Mouse (Mus musculus) cerebellum, postnatal 36 days (tissue): ENCODE measurements around the gene Nifk.

Experiments
- DNase-seq, 2 experiments: peaks; one replicate each; pipeline ENCODE4 v3.0.0; 2021 to 2022; ENCODE audit warnings: mixed read lengths in 2 of 2

The Nifk gene

GRCm38 (mm10) chr1:118321661-118322201, at the start of gene Nifk:
Nifk (plus strand) TSS chr1:118321839.
- DNase-seq = peak; percentile 90 to 95

GRCm38 (mm10) chr1:118275139-118275538, 46.5 kb upstream of the Nifk start:
- DNase-seq = no peak

- no peak for DNase-seq
Observed at GRCm38 (mm10) chr1:118292291-118292690, 29.3 kb upstream of the Nifk start.

- no peak for DNase-seq
Observed at GRCm38 (mm10) chr1:118294192-118294591, 27.4 kb upstream of the Nifk start.

GRCm38 (mm10) chr1:118294826-118295225, 26.8 kb upstream of the Nifk start:
- DNase-seq = no peak

- no peak for DNase-seq
Observed at GRCm38 (mm10) chr1:118296673-118297072, 25.0 kb upstream of the Nifk start.

GRCm38 (mm10) chr1:118297719-118298118, 23.9 kb upstream of the Nifk start:
- DNase-seq = no peak

- peak; percentile 87 to 90 for DNase-seq
Observed at GRCm38 (mm10) chr1:118310780-118311621, 10.6 kb upstream of the Nifk start.

- no peak for DNase-seq
Observed at GRCm38 (mm10) chr1:118311622-118312326, 9.9 kb upstream of the Nifk start, which contains the start of gene Tsn. Tsn (minus strand) TSS chr1:118311739.

- peak; percentile 20 to 30 for DNase-seq
Observed at GRCm38 (mm10) chr1:118320696-118321095, 943 bp upstream of the Nifk start.

GRCm38 (mm10) chr1:118334749-118335713, 13.4 kb downstream of the Nifk start:
- DNase-seq = no peak

GRCm38 (mm10) chr1:118335847-118336246, 14.2 kb downstream of the Nifk start:
- no peak for DNase-seq

GRCm38 (mm10) chr1:118337921-118338320, 16.3 kb downstream of the Nifk start:
- DNase-seq = no peak

- DNase-seq = no peak
Observed at GRCm38 (mm10) chr1:118343649-118344435, 22.2 kb downstream of the Nifk start.

GRCm38 (mm10) chr1:118349922-118350321, 28.3 kb downstream of the Nifk start:
- DNase-seq = no peak

- peak in 1 of 2 experiments; percentile 6 for DNase-seq
Observed at GRCm38 (mm10) chr1:118359071-118359761, 37.6 kb downstream of the Nifk start.

- peak in 1 of 2 experiments; percentile 6 for DNase-seq
Observed at GRCm38 (mm10) chr1:118367970-118368369, 46.3 kb downstream of the Nifk start.

- no peak for DNase-seq
Observed at GRCm38 (mm10) chr1:118368721-118369461, 47.3 kb downstream of the Nifk start.

GRCm38 (mm10) chr1:118377784-118378183, 56.1 kb downstream of the Nifk start:
- no peak for DNase-seq
